Mouse (Mus musculus): Measurements from ENCODE around the gene Ctsz. TPM values are rescaled to one million over a fixed set of nuclear protein-coding genes. Genes with fewer than 3 reads are reported as not detected.
A peak's percentile ranks its signal among the peaks of the same experiment; 100 is the strongest.

Ctsz gene
- polyA plus RNA-seq (2016; fragmentation: Nextera tagmentation; extraction: Ambion mirVana), result 92.6 and 95.4 TPM in 2 replicates

GRCm38 (mm10) chr2:174438737-174439449 is at the start of gene Ctsz:
TSS of gene Ctsz (minus strand) at chr2:174439039.
- Histone ChIP-seq H3K27ac (replicated peaks) (peak within 1 kb of the TSS; percentile 87), H3K4me3 (peak within 1 kb of the TSS; percentile 67), H3K9me3 (no peaks in the 10 kb centered on the region), H3K27me3 (replicated peaks; ENCODE audit: low read depth, poor library complexity, severe bottlenecking) (no peaks in the 10 kb centered on the region), H3K4me1 (peaks cover 39% of the 10 kb centered on the region), H3K36me3 (replicated peaks) (peaks cover 33% of the 10 kb centered on the region)
- peak; percentile 82 for DNase-seq (ENCODE audit: low spot score)
- 1% methylated on average over 38 of the region's 38 CpGs for WGBS

GRCm38 (mm10) chr2:174487005-174487404 is 48.2 kb upstream of the Ctsz start:
- H3K4me1 ChIP-seq, result no peaks in the 10 kb centered on the region
- H3K4me3 ChIP-seq, result no peak overlapping the region
- H3K9me3 ChIP-seq, result no peaks in the 10 kb centered on the region
- no peak overlapping the region for H3K27ac ChIP-seq (replicated peaks)
- WGBS, result 85% methylated on average over 5 of the region's 5 CpGs
- no peak for DNase-seq (ENCODE audit: low spot score)
- H3K27me3 ChIP-seq (replicated peaks; ENCODE audit: low read depth, poor library complexity, severe bottlenecking), result no peaks in the 10 kb centered on the region
- H3K36me3 ChIP-seq (replicated peaks), result no peaks in the 10 kb centered on the region

- WGBS, result 79% methylated on average over 5 of the region's 5 CpGs
- DNase-seq (ENCODE audit: low spot score), result no peak
Measured at GRCm38 (mm10) chr2:174478746-174479145, 39.9 kb upstream of the Ctsz start.

GRCm38 (mm10) chr2:174477543-174478319 is 38.9 kb upstream of the Ctsz start:
- no peak overlapping the region for H3K4me3 ChIP-seq
- H3K27ac ChIP-seq (replicated peaks), result no peak overlapping the region
- DNase-seq (ENCODE audit: low spot score), result no peak
- H3K36me3 ChIP-seq (replicated peaks), result no peaks in the 10 kb centered on the region
- H3K27me3 ChIP-seq (replicated peaks; ENCODE audit: low read depth, poor library complexity, severe bottlenecking), result no peaks in the 10 kb centered on the region
- H3K4me1 ChIP-seq, result peaks cover 11% of the 10 kb centered on the region
- no peaks in the 10 kb centered on the region for H3K9me3 ChIP-seq
- WGBS, result 84% methylated on average over 3 of the region's 3 CpGs

More at GRCm38 (mm10) chr2:174478746-174479145, 39.9 kb upstream of the Ctsz start:
- H3K4me1 ChIP-seq, result peaks cover 4% of the 10 kb centered on the region; the same call in 1 of the 2 replicates
- H3K27me3 ChIP-seq (replicated peaks; ENCODE audit: low read depth, poor library complexity, severe bottlenecking), result no peaks in the 10 kb centered on the region
- no peaks in the 10 kb centered on the region for H3K9me3 ChIP-seq
- H3K27ac ChIP-seq (replicated peaks), result no peak overlapping the region
- H3K36me3 ChIP-seq (replicated peaks), result no peaks in the 10 kb centered on the region
- no peak overlapping the region for H3K4me3 ChIP-seq

- Histone ChIP-seq H3K36me3 (replicated peaks) (peaks cover 35% of the 10 kb centered on the region), H3K27ac (replicated peaks) (peak overlapping the region; percentile 86), H3K4me3 (peak overlapping the region; percentile 67), H3K9me3 (no peaks in the 10 kb centered on the region), H3K4me1 (peaks cover 18% of the 10 kb centered on the region), H3K27me3 (replicated peaks; ENCODE audit: low read depth, poor library complexity, severe bottlenecking) (no peaks in the 10 kb centered on the region)
- WGBS, result 72% methylated on average over 5 of the region's 5 CpGs
- DNase-seq (ENCODE audit: low spot score), result no peak
Measured at GRCm38 (mm10) chr2:174473550-174473927, 34.7 kb upstream of the Ctsz start.

- DNase-seq (ENCODE audit: low spot score), result peak; percentile 100
- no peaks in the 10 kb centered on the region for H3K9me3 ChIP-seq
- no peaks in the 10 kb centered on the region for H3K27me3 ChIP-seq (replicated peaks; ENCODE audit: low read depth, poor library complexity, severe bottlenecking)
- peaks cover 40% of the 10 kb centered on the region for H3K36me3 ChIP-seq (replicated peaks)
- peak within 1 kb of the TSS; percentile 86 for H3K27ac ChIP-seq (replicated peaks)
- 1% methylated on average over 53 of the region's 53 CpGs for WGBS
- peaks cover 18% of the 10 kb centered on the region for H3K4me1 ChIP-seq
- H3K4me3 ChIP-seq, result peak within 1 kb of the TSS; percentile 67
Measured at GRCm38 (mm10) chr2:174472818-174473549, 34.1 kb upstream of the Ctsz start, which contains the start of gene Prelid3b. TSS of gene Prelid3b (minus strand) at chr2:174473081.

GRCm38 (mm10) chr2:174472407-174472806 is 33.6 kb upstream of the Ctsz start:
- DNase-seq (ENCODE audit: low spot score), result no peak
- H3K4me1 ChIP-seq, result peaks cover 18% of the 10 kb centered on the region
- H3K4me3 ChIP-seq, result peak overlapping the region; percentile 67
- peaks cover 45% of the 10 kb centered on the region for H3K36me3 ChIP-seq (replicated peaks)
- no peaks in the 10 kb centered on the region for H3K27me3 ChIP-seq (replicated peaks; ENCODE audit: low read depth, poor library complexity, severe bottlenecking)
- peak overlapping the region; percentile 86 for H3K27ac ChIP-seq (replicated peaks)
- no peaks in the 10 kb centered on the region for H3K9me3 ChIP-seq
- 6% methylated on average over 30 of the region's 30 CpGs for WGBS

GRCm38 (mm10) chr2:174470786-174471405 is 32.1 kb upstream of the Ctsz start:
- Histone ChIP-seq H3K4me3 (no peak overlapping the region), H3K27ac (replicated peaks) (no peak overlapping the region), H3K27me3 (replicated peaks; ENCODE audit: low read depth, poor library complexity, severe bottlenecking) (no peaks in the 10 kb centered on the region), H3K4me1 (peaks cover 15% of the 10 kb centered on the region), H3K36me3 (replicated peaks) (peaks cover 61% of the 10 kb centered on the region), H3K9me3 (no peaks in the 10 kb centered on the region)
- 92% methylated on average over 7 of the region's 7 CpGs for WGBS
- no peak for DNase-seq (ENCODE audit: low spot score)

GRCm38 (mm10) chr2:174470333-174470732 is 31.5 kb upstream of the Ctsz start:
- no peak for DNase-seq (ENCODE audit: low spot score)
- Histone ChIP-seq H3K36me3 (replicated peaks) (peaks cover 66% of the 10 kb centered on the region), H3K27ac (replicated peaks) (no peak overlapping the region), H3K9me3 (no peaks in the 10 kb centered on the region), H3K27me3 (replicated peaks; ENCODE audit: low read depth, poor library complexity, severe bottlenecking) (no peaks in the 10 kb centered on the region), H3K4me3 (no peak overlapping the region), H3K4me1 (peaks cover 15% of the 10 kb centered on the region)
- WGBS, result 90% methylated on average over 4 of the region's 4 CpGs

- H3K9me3 ChIP-seq, result no peaks in the 10 kb centered on the region
- no peaks in the 10 kb centered on the region for H3K27me3 ChIP-seq (replicated peaks; ENCODE audit: low read depth, poor library complexity, severe bottlenecking)
- peaks cover 76% of the 10 kb centered on the region for H3K36me3 ChIP-seq (replicated peaks)
- peak; percentile 97 for DNase-seq (ENCODE audit: low spot score)
- H3K27ac ChIP-seq (replicated peaks), result peak within 1 kb of the TSS; percentile 97
- H3K4me3 ChIP-seq, result peak within 1 kb of the TSS; percentile 88
- H3K4me1 ChIP-seq, result peaks cover 18% of the 10 kb centered on the region
- 3% methylated on average over 48 of the region's 48 CpGs for WGBS
Measured at GRCm38 (mm10) chr2:174463789-174464523, 25.1 kb upstream of the Ctsz start, which contains the start of gene Atp5e. TSS of gene Atp5e (minus strand) at chr2:174464105.

- peaks cover 71% of the 10 kb centered on the region for H3K36me3 ChIP-seq (replicated peaks)
- DNase-seq (ENCODE audit: low spot score), result peak; percentile 37
- peak overlapping the region; percentile 88 for H3K4me3 ChIP-seq
- WGBS, result 40% methylated on average over 10 of the region's 10 CpGs
- H3K27ac ChIP-seq (replicated peaks), result peak overlapping the region; percentile 97
- peaks cover 18% of the 10 kb centered on the region for H3K4me1 ChIP-seq
- no peaks in the 10 kb centered on the region for H3K27me3 ChIP-seq (replicated peaks; ENCODE audit: low read depth, poor library complexity, severe bottlenecking)
- no peaks in the 10 kb centered on the region for H3K9me3 ChIP-seq
Measured at GRCm38 (mm10) chr2:174463370-174463769, 24.5 kb upstream of the Ctsz start.
